25 mouse cellular contexts compared by ENCODE assay signal in the genomic region with DNA sequence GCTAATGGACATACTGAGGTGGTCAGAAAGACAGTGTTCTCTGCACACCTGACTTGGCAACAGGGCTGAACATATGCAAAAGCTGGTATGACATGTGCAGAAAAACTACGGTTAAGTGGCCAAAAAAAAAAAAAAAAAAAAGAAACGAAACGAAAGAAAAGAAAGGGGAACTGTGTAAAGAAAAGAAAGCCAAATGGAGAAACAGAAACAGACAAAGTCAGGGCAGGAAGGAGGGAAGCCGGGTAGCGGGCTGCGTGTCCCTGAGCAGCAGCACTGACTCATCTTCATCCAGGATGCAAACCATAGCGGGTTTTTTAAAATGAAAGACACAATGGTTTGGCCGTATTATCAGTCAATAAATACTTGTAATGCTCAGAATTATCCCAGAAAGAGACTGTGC. TPM values are rescaled to one million over a fixed set of nuclear protein-coding genes. Genes with fewer than 3 reads are reported as not detected.
A peak's percentile ranks its signal among the peaks of the same experiment; 100 is the strongest.
DNase-seq lines count a peak whose midpoint lies in the region; ATAC-seq and TF ChIP-seq lines count a peak whose summit lies in the region.
"Had no signal": no experiment of that assay in that cellular context is flagged by ENCODE, and none has a peak within 500 bp of the region (broad histone marks: within the 10 kb centered on the region; RNA-seq: fewer than 3 reads in every experiment).

No protein-coding gene starts in this region.

- H3K79me2 ChIP-seq in CH12.LX (replicated peaks; ENCODE audit: control insufficient read depth, extremely low read depth, insufficient read depth, poor library complexity, severe bottlenecking): no peaks in the 10 kb centered on the region
- no peaks in the 10 kb centered on the region for H3K79me2 ChIP-seq in macrophage (ENCODE audit: inconsistent target)

- peak overlapping the region; percentile 58 for H3K4me2 ChIP-seq in CH12.LX (ENCODE audit: insufficient read depth, low read depth, poor library complexity, severe bottlenecking)
- H3K4me2 ChIP-seq in forebrain, embryonic 13.5 days: no peak overlapping the region
- H3K4me2 ChIP-seq: embryonic facial prominence, embryonic 13.5 days; heart, embryonic 11.5 days; hindbrain, embryonic 12.5 days; hindbrain, embryonic 15.5 days had no signal

- peaks cover 9 to 25% of the 10 kb centered on the region in 2 experiments for H3K4me1 ChIP-seq in CH12.LX (ENCODE audit: control insufficient read depth in 1 of 2, insufficient read depth in 2 of 2)
- no peaks in the 10 kb centered on the region for H3K4me1 ChIP-seq in forebrain, embryonic 13.5 days
- H3K4me1 ChIP-seq: embryonic facial prominence, embryonic 10.5 days; embryonic facial prominence, embryonic 13.5 days; hindbrain, embryonic 12.5 days; hindbrain, embryonic 15.5 days had no signal

- dilution Hi-C loops in CH12.LX (cut with MboI; ENCODE audit: extremely low pct_ligation_motif_present, extremely low pct_unique_long_range_greater_than_20kb, low sequenced_read_pairs): no loop called here

- no peak overlapping the region for H3K4me3 ChIP-seq in CH12.LX (replicated peaks in 1 of 3; ENCODE audit: low read depth in 2 of 3, low read length in 2 of 3, poor library complexity in 1 of 3)
- H3K4me3 ChIP-seq in macrophage (ENCODE audit: inconsistent target): no peak overlapping the region
- H3K4me3 ChIP-seq in forebrain, embryonic 13.5 days: no peak overlapping the region
- H3K4me3 ChIP-seq: embryonic facial prominence, embryonic 10.5 days; embryonic facial prominence, embryonic 13.5 days; erythroblast, embryonic 14.5 days; hindbrain, embryonic 12.5 days; hindbrain, embryonic 15.5 days had no signal

- DNase-seq in spleen, postnatal 36 days (ENCODE audit: low spot score in 2 of 2): peak; percentile 13 to 33
- no peak for DNase-seq in spleen, adult 12 weeks (ENCODE audit: low spot score)
- DNase-seq in CH12.LX (ENCODE audit: extremely low read depth): peak; percentile 75
- peak; percentile 42 for DNase-seq in splenic B cell, adult 2 months (ENCODE audit: low read depth, low spot score)
- no peak for DNase-seq in frontal cortex, postnatal 25 days (ENCODE audit: low spot score in 2 of 2)
- DNase-seq: adrenal gland, adult 2 months; adrenal gland, postnatal 25 days; cerebellum, adult 18-20 months; cerebellum, adult 9-11 months; cerebellum, postnatal 25 days; embryo, embryonic 11 days; forebrain, postnatal 0 days; gastrocnemius, postnatal 10 days; gastrocnemius, postnatal 36 days; heart, adult 11 months had no signal

- TF ChIP-seq CTCF in CH12.LX (conservative IDR thresholded peaks at IDR 0.05 in 1 of 2, IDR thresholded peaks at IDR 0.05 in 1 of 2; ENCODE audit: low read depth in 2 of 2, low read length in 2 of 2): no peak

- no peaks in the 10 kb centered on the region for H3K9me3 ChIP-seq in CH12.LX (replicated peaks; ENCODE audit: low read length)
- H3K9me3 ChIP-seq in forebrain, embryonic 13.5 days (replicated peaks): no peaks in the 10 kb centered on the region
- H3K9me3 ChIP-seq: embryonic facial prominence, embryonic 10.5 days; embryonic facial prominence, embryonic 13.5 days; hindbrain, embryonic 12.5 days; hindbrain, embryonic 15.5 days had no signal

- no peak for ATAC-seq in frontal cortex, adult (ENCODE audit: low TSS enrichment)
- no peak for ATAC-seq in forebrain, embryonic 13.5 days
- ATAC-seq: forebrain, embryonic 14.5 days; forebrain, postnatal 0 days had no signal

- H3K27me3 ChIP-seq in CH12.LX (replicated peaks): no peaks in the 10 kb centered on the region
- H3K27me3 ChIP-seq in splenic B cell, adult 2 months (ENCODE audit: control insufficient read depth, insufficient read depth, low read length, poor library complexity, severe bottlenecking): no peaks in the 10 kb centered on the region
- H3K27me3 ChIP-seq in forebrain, embryonic 13.5 days: no peaks in the 10 kb centered on the region
- H3K27me3 ChIP-seq: embryonic facial prominence, embryonic 13.5 days; hindbrain, embryonic 12.5 days; hindbrain, embryonic 15.5 days had no signal

- H3K9ac ChIP-seq in CH12.LX (ENCODE audit: insufficient read depth, low read depth): no peak overlapping the region
- H3K9ac ChIP-seq in forebrain, embryonic 13.5 days: no peak overlapping the region
- H3K9ac ChIP-seq: embryonic facial prominence, embryonic 13.5 days; forebrain, postnatal 0 days; hindbrain, embryonic 12.5 days; hindbrain, embryonic 15.5 days had no signal

- TF ChIP-seq RAD21 in CH12.LX (IDR thresholded peaks at IDR 0.05; ENCODE audit: low read depth, low read length): no peak

- H3K36me3 ChIP-seq in CH12.LX (replicated peaks in 1 of 2; ENCODE audit: control insufficient read depth in 1 of 2, insufficient read depth in 1 of 2, low read length in 1 of 2): peaks cover 75 to 92% of the 10 kb centered on the region in 2 experiments
- H3K36me3 ChIP-seq in macrophage (ENCODE audit: inconsistent target): peaks cover 67% of the 10 kb centered on the region
- peaks cover 16% of the 10 kb centered on the region for H3K36me3 ChIP-seq in splenic B cell, adult 2 months (ENCODE audit: control insufficient read depth, insufficient read depth, low read length, poor library complexity, severe bottlenecking)
- peaks cover 95% of the 10 kb centered on the region for H3K36me3 ChIP-seq in forebrain, embryonic 13.5 days (ENCODE audit: poor library complexity, severe bottlenecking)

- H3K27ac ChIP-seq in CH12.LX (ENCODE audit: insufficient read depth, low read depth) (peak overlapping the region; percentile 85), macrophage (peak overlapping the region; percentile 10; the same call in 1 of the 2 replicates)
- H3K27ac ChIP-seq in forebrain, embryonic 13.5 days: no peak overlapping the region
- H3K27ac ChIP-seq: embryonic facial prominence, embryonic 10.5 days; embryonic facial prominence, embryonic 13.5 days; hindbrain, embryonic 12.5 days; hindbrain, embryonic 15.5 days had no signal

- in situ Hi-C loops in CH12.LX (cut with MboI; ENCODE audit: low pct_ligation_motif_present, low pct_unique_long_range_greater_than_20kb, low sequenced_read_pairs): no loop called here

- TF ChIP-seq EP300 in CH12.LX (IDR thresholded peaks at IDR 0.05; ENCODE audit: low read length): peak; percentile 86

- WGBS in macrophage (ENCODE audit: missing documents): 9% methylated on average over 8 of the region's 8 CpGs
- WGBS in forebrain, embryonic 13.5 days: 89% methylated on average over 8 of the region's 8 CpGs

- no peak for TF ChIP-seq POLR2A in CH12.LX (IDR thresholded peaks at IDR 0.05; ENCODE audit: low read depth, low read length)

TF ChIP-seq in CH12.LX, 34 proteins besides CTCF, POLR2A, EP300 and RAD21 (continues in another document):
- no peak for TF ChIP-seq TBP (conservative IDR thresholded peaks at IDR 0.05; ENCODE audit: low read depth, low read length)
- TF ChIP-seq ZNF384 (IDR thresholded peaks at IDR 0.05; ENCODE audit: low read depth, low read length): peak; percentile 99
- TF ChIP-seq USF2 (conservative IDR thresholded peaks at IDR 0.05; ENCODE audit: low read depth, low read length): no peak
- no peak for TF ChIP-seq POLR2AphosphoS2 (IDR thresholded peaks at IDR 0.05; ENCODE audit: low read depth, low read length)
- no peak for TF ChIP-seq GABPA (IDR thresholded peaks at IDR 0.05; ENCODE audit: insufficient replicate concordance, low read depth, low read length)
- no peak; the same call in 1 of the 2 replicates for TF ChIP-seq ZKSCAN1 (IDR thresholded peaks at IDR 0.05; ENCODE audit: borderline replicate concordance, low read depth, low read length)
- TF ChIP-seq KAT2A (IDR thresholded peaks at IDR 0.05; ENCODE audit: insufficient replicate concordance, low read length): no peak
- TF ChIP-seq MAX (IDR thresholded peaks at IDR 0.05; ENCODE audit: low read length): peak; percentile 64
- TF ChIP-seq JUND (conservative IDR thresholded peaks at IDR 0.05; ENCODE audit: low read depth, low read length): peak; percentile 61
- TF ChIP-seq MAFK (IDR thresholded peaks at IDR 0.05; ENCODE audit: insufficient replicate concordance, low read length): peak; percentile 37; the same call in 1 of the 2 replicates
- TF ChIP-seq ELF1 (IDR thresholded peaks at IDR 0.05; ENCODE audit: low read depth, low read length): peak; percentile 40; the same call in 1 of the 2 replicates
- peak; percentile 56 for TF ChIP-seq TCF12 (IDR thresholded peaks at IDR 0.05; ENCODE audit: low read depth, low read length)
- TF ChIP-seq JUN (IDR thresholded peaks at IDR 0.05; ENCODE audit: insufficient read depth, low read depth, low read length): no peak
- TF ChIP-seq MXI1 (IDR thresholded peaks at IDR 0.05; ENCODE audit: low read depth, low read length): peak; percentile 79
- peak; percentile 67; the same call in 1 of the 2 replicates for TF ChIP-seq MYC (IDR thresholded peaks at IDR 0.05; ENCODE audit: low read depth, low read length)
- peak; percentile 72; the same call in 1 of the 2 replicates for TF ChIP-seq MEF2A (IDR thresholded peaks at IDR 0.05; ENCODE audit: borderline replicate concordance, low read depth, low read length)
- no peak for TF ChIP-seq USF1 (IDR thresholded peaks at IDR 0.05; ENCODE audit: low read depth, low read length)
- TF ChIP-seq E2F4 (IDR thresholded peaks at IDR 0.05; ENCODE audit: insufficient replicate concordance, low read depth, low read length): peak; percentile 81; the same call in 1 of the 2 replicates
- peak; percentile 90 for TF ChIP-seq IRF4 (IDR thresholded peaks at IDR 0.05; ENCODE audit: low read depth, low read length)

RNA-seq across cellular contexts. Expression of gene Ddx51, which starts 28.8 kb away (rescaled TPM):
- total RNA-seq in CH12.LX (2012; rRNA removed) (12.3 and 16.3 TPM in 2 replicates), CH12.LX (2014; rRNA removed) (11.8 and 13.7 TPM in 2 replicates)
- polyA plus RNA-seq in CH12.LX (2012; ENCODE audit: insufficient read length, low read depth) (38.6 and 52.2 TPM in 2 replicates), macrophage (2018) (6.2 to 8.2 TPM (median 6.7 TPM) in 3 replicates)
- 10 to 100 TPM in 23 of 26 experiments, 1 to 10 TPM in 3; 5.9 to 69.9 (median 30.4) TPM for total RNA-seq in macrophage (2018; cell fraction: chromatin; rRNA removed)
- 10 to 100 TPM in 1 of 26 experiments, 1 to 10 TPM in 25; 3.1 to 10.9 (median 7.0) TPM for total RNA-seq in macrophage (2018; cell fraction: cytosol; rRNA removed)
- total RNA-seq in macrophage (2018; cell fraction: nucleus; rRNA removed): 10 to 100 TPM in 17 of 26 experiments, 1 to 10 TPM in 9; 3.9 to 38.8 (median 13.9) TPM
- 17.9 and 21.2 TPM in 2 replicates for polyA plus RNA-seq in forebrain, embryonic 13.5 days (2015; fragmentation: Nextera tagmentation; extraction: Ambion mirVana)

RNA-seq across cellular contexts. Expression of gene Noc4l, which starts 28.8 kb away (rescaled TPM):
- total RNA-seq in CH12.LX (2012; rRNA removed): 50.7 and 69.3 TPM in 2 replicates
- 36.7 and 42.0 TPM in 2 replicates for total RNA-seq in CH12.LX (2014; rRNA removed)
- 104 and 160 TPM in 2 replicates for polyA plus RNA-seq in CH12.LX (2012; ENCODE audit: insufficient read length, low read depth)
- 10 to 100 TPM in 15 of 26 experiments, 1 to 10 TPM in 11; 4.0 to 72.4 (median 13.1) TPM for total RNA-seq in macrophage (2018; cell fraction: chromatin; rRNA removed)
- total RNA-seq in macrophage (2018; cell fraction: cytosol; rRNA removed): 10 to 100 TPM in 15 of 26 experiments, 1 to 10 TPM in 11; 7.1 to 13.7 (median 10.9) TPM
- 10 to 100 TPM in 10 of 26 experiments, 1 to 10 TPM in 16; 3.9 to 68.9 (median 9.2) TPM for total RNA-seq in macrophage (2018; cell fraction: nucleus; rRNA removed)
- polyA plus RNA-seq in macrophage (2018): 11.0 to 22.9 TPM (median 11.9 TPM) in 3 replicates
- polyA plus RNA-seq in forebrain, embryonic 13.5 days (2015; fragmentation: Nextera tagmentation; extraction: Ambion mirVana): 47.2 and 57.8 TPM in 2 replicates

Comparison
In these comparisons a context has a peak if more than half of its experiments do, and no peak if none do; other contexts are left out.
1. DNase-seq: peak in spleen, postnatal 36 days (2 of 2), CH12.LX (single experiment) and splenic B cell, adult 2 months (single experiment); none in spleen, adult 12 weeks (single experiment) and frontal cortex, postnatal 25 days (0 of 2).